In the genomic region with DNA sequence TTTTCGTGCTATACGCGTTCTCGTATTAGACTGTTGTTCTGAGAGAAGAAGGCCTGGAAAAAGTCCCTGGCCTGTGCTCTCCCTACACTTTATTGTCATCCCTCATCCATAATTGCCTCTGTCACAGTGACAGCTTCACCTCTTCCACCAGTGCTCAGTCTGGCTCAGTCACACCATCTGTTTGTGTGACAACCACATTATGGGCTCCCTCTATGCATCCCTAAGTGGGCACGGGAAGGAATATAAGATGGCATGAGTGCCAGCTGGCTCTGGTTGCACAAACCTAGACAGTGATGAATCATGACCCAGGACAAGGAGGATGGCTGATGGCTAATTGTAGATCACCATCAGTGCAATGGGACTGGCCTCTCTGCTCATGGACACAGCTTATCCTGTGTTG, we compare ENCODE assay signal across 14 mouse cellular contexts.
DNase-seq lines count a peak whose midpoint lies in the region; ATAC-seq lines count a peak whose summit lies in the region.
"Had no signal": no experiment of that assay in that cellular context is flagged by ENCODE, and none has a peak within 500 bp of the region (broad histone marks: within the 10 kb centered on the region; RNA-seq: fewer than 3 reads in every experiment).

No protein-coding gene starts in this region.

- no peaks in the 10 kb centered on the region for H3K36me3 ChIP-seq in hindbrain, embryonic 10.5 days
- H3K36me3 ChIP-seq in midbrain, embryonic 16.5 days (ENCODE audit: control insufficient read depth, insufficient read depth, low read length), result no peaks in the 10 kb centered on the region
- H3K36me3 ChIP-seq: limb, embryonic 13.5 days had no signal

- H3K4me3 ChIP-seq in hindbrain, embryonic 10.5 days, result no peak overlapping the region
- no peak overlapping the region for H3K4me3 ChIP-seq in midbrain, embryonic 16.5 days (ENCODE audit: low read depth, low read length)
- H3K4me3 ChIP-seq: limb, embryonic 13.5 days; myocyte had no signal

- intact Hi-C loops in left cerebral cortex, postnatal 4 days (cut with DNase I), result no loop called here

- H3K4me1 ChIP-seq in hindbrain, embryonic 10.5 days (replicated peaks), result no peaks in the 10 kb centered on the region
- no peaks in the 10 kb centered on the region for H3K4me1 ChIP-seq in midbrain, embryonic 16.5 days (ENCODE audit: control insufficient read depth, insufficient read depth, low read length)
- H3K4me1 ChIP-seq: limb, embryonic 13.5 days had no signal

- peak; percentile 81 to 87 for DNase-seq in cerebellum, postnatal 10 days
- no peak for DNase-seq in cerebellum, adult 9-10 months
- peak; percentile 79 for DNase-seq in left cerebral cortex, postnatal 4 days
- DNase-seq in left cerebral cortex, adult 9 months (ENCODE audit: low spot score in 2 of 2), result no peak
- peak; percentile 3 for DNase-seq in hindbrain, embryonic 10.5 days (ENCODE audit: low spot score)
- DNase-seq in gastrocnemius, postnatal 25 days, result no peak
- DNase-seq in ovary, postnatal 14 days (ENCODE audit: low spot score), result no peak
- DNase-seq: heart, postnatal 14 days; kidney, adult 18-20 months; kidney, postnatal 25 days had no signal

- H3K9me3 ChIP-seq in hindbrain, embryonic 10.5 days, result no peaks in the 10 kb centered on the region
- no peaks in the 10 kb centered on the region for H3K9me3 ChIP-seq in midbrain, embryonic 16.5 days (replicated peaks; ENCODE audit: control insufficient read depth, low read length, poor library complexity, severe bottlenecking)
- H3K9me3 ChIP-seq: limb, embryonic 13.5 days had no signal

- H3K27ac ChIP-seq in hindbrain, embryonic 10.5 days, result no peak overlapping the region
- no peak overlapping the region for H3K27ac ChIP-seq in midbrain, embryonic 16.5 days (ENCODE audit: low read length)
- H3K27ac ChIP-seq: limb, embryonic 13.5 days had no signal

- no peak overlapping the region for H3K4me2 ChIP-seq in midbrain, embryonic 16.5 days (ENCODE audit: low read length)
- H3K4me2 ChIP-seq: limb, embryonic 13.5 days had no signal

- 89% methylated on average over 5 of the region's 5 CpGs for WGBS in hindbrain, embryonic 10.5 days
- 90% methylated on average over 5 of the region's 5 CpGs for WGBS in midbrain, embryonic 16.5 days

- ATAC-seq in midbrain, embryonic 16.5 days, result peak; percentile 72
- ATAC-seq: Patski had no signal

- no peak overlapping the region for H3K9ac ChIP-seq in midbrain, embryonic 16.5 days (ENCODE audit: low read depth, low read length)
- H3K9ac ChIP-seq: limb, embryonic 13.5 days had no signal

- H3K27me3 ChIP-seq in hindbrain, embryonic 10.5 days (ENCODE audit: insufficient read depth, poor library complexity, severe bottlenecking), result no peaks in the 10 kb centered on the region
- no peaks in the 10 kb centered on the region for H3K27me3 ChIP-seq in midbrain, embryonic 16.5 days (ENCODE audit: control insufficient read depth, insufficient read depth, low read depth, low read length)
- H3K27me3 ChIP-seq: limb, embryonic 13.5 days; Patski had no signal

Comparison
In these comparisons a context has a peak if more than half of its experiments do, and no peak if none do; other contexts are left out.
1. DNase-seq: peak in cerebellum, postnatal 10 days (2 of 2), left cerebral cortex, postnatal 4 days (single experiment) and hindbrain, embryonic 10.5 days (single experiment); none in cerebellum, adult 9-10 months (single experiment), left cerebral cortex, adult 9 months (0 of 2), gastrocnemius, postnatal 25 days (single experiment) and ovary, postnatal 14 days (single experiment).